Mouse (Mus musculus) thymus, postnatal 14 days (tissue): Measurements from ENCODE around the gene Taok2.
"Not testable (repeated sequence)": the region's sequence is repeated elsewhere in the genome, so short reads cannot be mapped to it uniquely, and the experiment has no call there.

ENCODE experiments used
- DNase-seq: peaks from one replicate; pipeline ENCODE4 v3.0.0; 2021

Taok2 gene

GRCm38 (mm10) chr7:126884286-126885164 lies at the start of gene Taok2:
Gene Taok2, minus strand, starts transcription at chr7:126884703.
- DNase-seq, result peak; percentile 95

- DNase-seq, result no peak
These were observed 48.1 kb upstream of the Taok2 start for GRCm38 (mm10) chr7:126932652-126933051.

GRCm38 (mm10) chr7:126929046-126929445 lies 44.5 kb upstream of the Taok2 start:
- no peak for DNase-seq

GRCm38 (mm10) chr7:126928384-126929037 lies 44.0 kb upstream of the Taok2 start, which contains the start of gene Kctd13:
Gene Kctd13, plus strand, starts transcription at chr7:126928879.
- peak; percentile 96 for DNase-seq

DNA sequence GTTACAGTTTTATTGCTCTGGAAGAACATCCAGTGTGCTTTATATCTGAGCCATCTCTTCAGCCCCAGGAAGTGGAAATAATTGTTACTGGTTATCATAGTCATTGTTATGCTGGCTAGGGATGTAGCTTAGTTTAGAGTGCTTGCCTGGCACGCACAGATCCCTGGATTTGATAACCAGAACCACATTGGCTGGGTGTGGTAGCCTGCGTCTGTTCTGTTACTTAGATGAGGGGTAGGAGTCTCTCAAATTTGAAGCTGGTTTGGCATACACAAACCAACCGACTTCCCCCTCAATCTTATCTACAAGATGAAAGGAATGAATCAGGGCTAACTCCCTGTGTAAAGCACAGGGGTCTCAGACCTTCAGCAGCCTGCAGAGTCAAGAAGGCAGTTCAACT lies 41.8 kb upstream of the Taok2 start:
- no peak for DNase-seq

GRCm38 (mm10) chr7:126923999-126924398 lies 39.5 kb upstream of the Taok2 start:
- DNase-seq, result no peak

DNA sequence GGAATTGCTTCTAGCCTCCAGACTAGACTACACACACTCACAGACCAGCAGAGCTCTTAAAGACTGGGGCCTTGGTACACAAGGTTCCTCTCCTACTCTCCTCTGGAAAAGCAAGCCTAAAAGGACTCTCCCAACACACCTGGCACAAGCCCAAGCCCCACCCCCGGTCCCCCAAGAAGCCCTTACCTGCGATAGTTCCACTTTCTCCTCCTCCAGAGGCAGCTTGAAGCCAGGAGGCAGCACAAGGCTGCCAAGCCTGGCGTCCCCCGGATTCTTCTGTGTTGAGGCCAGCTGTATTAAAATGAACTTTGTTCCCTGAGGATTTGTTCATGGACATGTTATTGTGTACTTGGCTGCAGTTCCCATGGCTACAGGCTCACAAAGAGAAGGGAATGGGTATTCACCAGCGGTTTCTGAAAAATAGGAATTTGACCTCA lies 38.1 kb upstream of the Taok2 start, which contains the start of gene Tmem219:
Gene Tmem219, minus strand, starts transcription at position 294 of the 437 bp plus-strand sequence.
- DNase-seq, result no peak

GRCm38 (mm10) chr7:126921563-126921962 lies 37.1 kb upstream of the Taok2 start:
- DNase-seq, result no peak

- DNase-seq, result no peak
These were observed 35.5 kb upstream of the Taok2 start for GRCm38 (mm10) chr7:126919973-126920372.

DNA sequence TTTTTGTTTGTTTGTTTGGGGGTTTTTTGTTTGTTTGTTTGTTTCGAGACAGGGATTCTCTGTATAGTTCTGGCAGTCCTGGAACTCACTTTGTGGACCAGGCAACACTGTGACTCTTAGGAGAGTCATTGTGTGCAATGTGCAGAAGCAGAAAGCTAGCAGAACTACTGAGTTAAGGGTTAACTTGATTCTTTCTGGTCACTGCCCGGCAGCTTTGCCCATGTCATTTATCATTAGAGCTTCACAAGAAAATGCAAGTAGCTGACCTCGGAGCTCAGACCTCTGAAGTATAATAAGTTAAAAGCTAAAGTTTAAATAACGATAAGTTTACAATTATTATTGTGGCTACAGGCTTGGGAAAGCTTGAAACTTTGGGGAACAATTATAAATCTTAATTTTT lies 33.9 kb upstream of the Taok2 start:
- not testable (repeated sequence) for DNase-seq

- no peak for DNase-seq
These were observed 30.3 kb upstream of the Taok2 start for GRCm38 (mm10) chr7:126914844-126915243.

- no peak for DNase-seq
These were observed 21.1 kb upstream of the Taok2 start for GRCm38 (mm10) chr7:126905590-126905989.

- DNase-seq, result not testable (repeated sequence)
These were observed 15.3 kb upstream of the Taok2 start for GRCm38 (mm10) chr7:126899781-126900180.

GRCm38 (mm10) chr7:126898102-126898990 lies 13.8 kb upstream of the Taok2 start:
- peak; percentile 96 for DNase-seq

- peak; percentile 15 for DNase-seq
These were observed 13.0 kb upstream of the Taok2 start for GRCm38 (mm10) chr7:126897390-126898101.

DNA sequence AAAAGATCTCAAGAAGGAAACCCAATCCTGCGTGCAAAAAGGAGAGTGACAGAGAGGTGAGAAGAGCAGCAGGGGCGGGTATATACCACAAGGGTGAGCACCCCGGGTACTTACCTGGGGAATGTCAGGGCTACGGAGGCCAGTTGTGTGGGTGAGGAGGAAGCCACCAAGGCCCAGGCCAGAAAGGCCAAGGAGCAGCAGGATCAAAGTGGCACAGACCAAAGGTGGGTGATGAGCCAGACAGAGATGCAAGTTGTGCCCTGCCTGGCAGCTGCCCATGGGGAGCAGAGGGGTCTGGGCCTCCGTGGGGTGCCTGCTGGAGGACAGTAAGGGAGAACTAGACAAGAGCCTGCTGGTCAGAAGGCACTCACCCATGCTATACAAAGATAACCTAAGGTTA lies 12.4 kb upstream of the Taok2 start:
- DNase-seq, result no peak

GRCm38 (mm10) chr7:126888852-126889251 lies 4.3 kb upstream of the Taok2 start:
- DNase-seq, result peak; percentile 45

- DNase-seq, result no peak
These were observed 2.8 kb upstream of the Taok2 start for GRCm38 (mm10) chr7:126887281-126887680.

GRCm38 (mm10) chr7:126883731-126884181 lies 747 bp downstream of the Taok2 start:
- DNase-seq, result peak; percentile 57

DNA sequence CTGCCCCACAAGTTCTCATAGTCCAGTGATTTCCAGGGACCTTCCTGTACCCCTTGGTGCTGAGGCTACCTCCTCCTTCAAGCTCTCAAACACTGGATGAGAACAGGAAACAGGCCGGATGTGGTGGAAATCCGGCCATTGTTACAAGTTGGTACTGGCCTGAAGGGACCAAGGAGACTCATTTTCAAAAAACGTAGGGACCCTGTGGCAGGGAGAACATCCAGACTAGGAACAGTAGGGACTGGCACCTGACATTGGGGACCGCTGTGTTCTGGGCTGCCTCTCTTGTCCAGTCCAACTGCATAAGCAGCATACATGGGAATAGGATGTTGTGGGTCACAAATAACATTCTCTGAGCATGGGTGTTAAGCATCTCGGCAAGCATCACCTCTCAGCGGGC lies 3.5 kb downstream of the Taok2 start:
- no peak for DNase-seq

DNA sequence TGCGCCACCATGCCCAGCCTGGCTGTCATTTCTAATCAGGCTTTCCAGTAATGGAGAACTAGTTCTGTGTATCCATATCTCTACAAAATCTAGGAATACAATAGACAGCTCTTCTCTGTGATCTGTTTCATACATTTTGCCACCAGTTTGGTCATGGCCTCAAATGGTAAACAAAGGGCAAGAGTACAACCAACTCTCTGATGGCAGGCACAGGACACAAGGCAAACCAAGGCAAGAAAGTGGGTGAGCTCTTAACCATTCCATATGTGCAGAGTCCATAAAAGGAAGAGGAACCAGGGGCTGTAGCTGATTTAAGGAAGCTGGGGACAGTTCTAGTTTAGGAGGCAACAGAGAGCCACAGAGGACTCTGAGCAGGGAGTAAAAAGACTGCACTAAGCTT lies 7.3 kb downstream of the Taok2 start:
- no peak for DNase-seq

DNA sequence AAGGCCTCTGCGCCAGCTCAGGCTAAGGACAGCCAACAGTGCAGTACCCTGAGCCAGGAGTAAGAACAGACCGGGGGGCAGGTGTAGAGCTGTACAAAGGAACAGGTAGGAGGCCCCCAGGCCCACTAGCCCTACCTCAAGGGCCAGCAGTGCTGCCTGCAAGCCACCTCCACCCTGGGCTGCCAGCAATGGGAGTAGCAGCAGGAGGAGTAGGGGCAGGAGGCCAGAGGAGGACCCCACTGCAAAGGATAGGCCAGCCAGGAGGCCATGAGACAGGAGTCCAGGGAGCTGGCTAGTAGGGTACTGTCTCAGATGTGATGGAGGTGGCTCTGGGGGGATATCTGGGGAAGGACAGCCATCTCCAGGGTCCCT lies 14.0 kb downstream of the Taok2 start:
- DNase-seq, result no peak
